Mouse (Mus musculus): Measurements from ENCODE around the gene Rab44. TPM values are rescaled to one million over a fixed set of nuclear protein-coding genes. Genes with fewer than 3 reads are reported as not detected.
"Not testable (repeated sequence)": the region's sequence is repeated elsewhere in the genome, so short reads cannot be mapped to it uniquely, and the experiment has no call there.

Rab44 gene
- total RNA-seq, 2 experiments from 2014 or later: 0.17 TPM; not detected in 1

GRCm38 (mm10) chr17:29093961-29094309, 20.0 kb upstream of the Rab44 start:
- no peak for TF ChIP-seq CTCF (conservative IDR thresholded peaks at IDR 0.05)
- peak overlapping the region; percentile 60 for H3K4me3 ChIP-seq
- no peak for DNase-seq (ENCODE audit: low spot score in 2 of 2)
- H3K27ac ChIP-seq: peak overlapping the region; percentile 77

GRCm38 (mm10) chr17:29094310-29095181, 19.4 kb upstream of the Rab44 start:
- Histone ChIP-seq H3K4me3 (peak overlapping the region; percentile 60), H3K27ac (peak overlapping the region; percentile 77)
- TF ChIP-seq CTCF (conservative IDR thresholded peaks at IDR 0.05): no peak; the same call in 1 of the 2 replicates
- peak in 1 of 2 experiments; percentile 33 for DNase-seq (ENCODE audit: low spot score in 2 of 2)

GRCm38 (mm10) chr17:29095201-29095733, 18.7 kb upstream of the Rab44 start:
- H3K4me3 ChIP-seq: peak overlapping the region; percentile 60
- TF ChIP-seq CTCF (conservative IDR thresholded peaks at IDR 0.05): peak; percentile 99
- H3K27ac ChIP-seq: peak overlapping the region; percentile 77
- DNase-seq (ENCODE audit: low spot score in 2 of 2): peak; percentile 95 to 98

DNA sequence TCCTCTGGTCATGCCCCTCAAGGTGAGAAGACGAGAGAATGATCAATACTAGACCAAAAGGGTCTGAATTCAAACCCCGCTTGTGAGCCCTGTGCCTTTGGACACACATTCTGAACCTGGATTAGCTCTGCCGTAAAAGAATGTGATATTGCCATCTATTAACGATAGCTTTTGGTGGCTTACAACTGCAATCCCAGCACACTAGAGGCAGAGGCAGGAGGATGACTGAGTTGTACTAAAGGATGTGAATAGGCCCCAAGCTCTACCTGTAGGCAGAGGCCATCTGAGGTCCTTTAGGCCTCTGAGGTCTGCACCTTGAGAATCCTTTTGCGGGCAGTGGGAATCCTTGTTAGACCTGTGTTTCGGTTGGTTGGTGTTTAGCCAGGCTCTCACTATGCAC, 17.7 kb upstream of the Rab44 start:
- DNase-seq (ENCODE audit: low spot score in 2 of 2): no peak
- no peak for TF ChIP-seq CTCF (conservative IDR thresholded peaks at IDR 0.05)
- Histone ChIP-seq H3K4me3 (no peak overlapping the region), H3K27ac (no peak overlapping the region)

- DNase-seq (ENCODE audit: low spot score in 2 of 2): no peak
- TF ChIP-seq CTCF (conservative IDR thresholded peaks at IDR 0.05): no peak
- no peak overlapping the region for H3K27ac ChIP-seq
- no peak overlapping the region for H3K4me3 ChIP-seq
These were observed 16.9 kb upstream of the Rab44 start for GRCm38 (mm10) chr17:29096851-29097561.

DNA sequence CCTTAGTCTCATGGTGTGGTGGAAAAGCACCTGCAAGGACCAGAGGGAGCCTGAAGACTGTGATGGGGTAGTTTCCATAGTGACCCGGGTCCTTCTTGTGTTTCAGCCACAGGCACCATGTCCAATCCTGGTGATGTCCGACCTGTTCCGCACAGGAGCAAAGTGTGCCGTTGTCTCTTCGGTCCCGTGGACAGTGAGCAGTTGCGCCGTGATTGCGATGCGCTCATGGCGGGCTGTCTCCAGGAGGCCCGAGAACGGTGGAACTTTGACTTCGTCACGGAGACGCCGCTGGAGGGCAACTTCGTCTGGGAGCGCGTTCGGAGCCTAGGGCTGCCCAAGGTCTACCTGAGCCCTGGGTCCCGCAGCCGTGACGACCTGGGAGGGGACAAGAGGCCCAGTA, 15.7 kb upstream of the Rab44 start:
- Histone ChIP-seq H3K27ac (no peak overlapping the region), H3K4me3 (no peak overlapping the region)
- TF ChIP-seq CTCF (conservative IDR thresholded peaks at IDR 0.05): no peak
- DNase-seq (ENCODE audit: low spot score in 2 of 2): no peak

DNA sequence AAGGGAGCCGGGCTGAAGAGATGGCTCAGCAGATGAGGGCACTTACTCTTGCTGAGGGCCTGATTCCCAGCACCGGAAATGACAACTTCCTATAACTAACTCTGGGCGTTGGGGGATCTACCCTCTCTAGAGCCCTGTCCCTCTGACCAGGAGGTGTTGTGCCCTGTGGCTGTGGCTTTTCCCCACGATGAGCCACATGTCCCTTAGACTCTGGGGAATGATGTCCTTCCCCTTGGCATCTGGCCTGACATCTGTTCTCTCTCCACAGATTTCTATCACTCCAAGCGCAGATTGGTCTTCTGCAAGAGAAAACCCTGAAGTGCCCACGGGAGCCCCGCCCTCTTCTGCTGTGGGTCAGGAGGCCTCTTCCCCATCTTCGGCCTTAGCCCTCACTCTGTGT, 14.9 kb upstream of the Rab44 start:
- Histone ChIP-seq H3K27ac (no peak overlapping the region), H3K4me3 (no peak overlapping the region)
- DNase-seq (ENCODE audit: low spot score in 2 of 2): no peak
- TF ChIP-seq CTCF (conservative IDR thresholded peaks at IDR 0.05): no peak

DNA sequence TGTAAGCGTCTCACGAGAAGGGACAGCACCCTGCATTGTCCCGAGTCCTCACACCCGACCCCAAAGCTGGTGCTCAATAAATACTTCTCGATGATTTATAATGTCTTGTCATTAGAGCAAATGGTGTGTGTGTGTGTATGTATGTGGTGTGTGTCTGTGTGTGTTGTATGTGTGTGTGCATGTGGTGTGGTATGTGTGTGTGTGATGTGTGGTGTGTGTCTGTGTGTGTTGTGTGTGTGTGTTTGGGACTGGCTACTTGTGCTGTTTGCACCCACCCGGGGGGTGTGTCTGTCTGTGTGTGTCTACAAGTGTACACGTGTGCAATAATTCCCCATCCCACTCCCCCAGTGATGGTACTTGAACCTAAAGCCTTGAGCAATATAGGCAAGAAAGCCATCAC, 13.3 kb upstream of the Rab44 start:
- no peak for TF ChIP-seq CTCF (conservative IDR thresholded peaks at IDR 0.05)
- Histone ChIP-seq H3K4me3 (no peak overlapping the region), H3K27ac (no peak overlapping the region)
- no peak for DNase-seq (ENCODE audit: low spot score in 2 of 2)

GRCm38 (mm10) chr17:29110356-29110755, 3.6 kb upstream of the Rab44 start:
- DNase-seq (ENCODE audit: low spot score in 2 of 2); H3K4me3 ChIP-seq: not testable (repeated sequence)

GRCm38 (mm10) chr17:29111332-29111731, 2.6 kb upstream of the Rab44 start:
- no peak for TF ChIP-seq CTCF (conservative IDR thresholded peaks at IDR 0.05)

More at GRCm38 (mm10) chr17:29110356-29110755, 3.6 kb upstream of the Rab44 start:
- H3K27ac ChIP-seq: not testable (repeated sequence)

GRCm38 (mm10) chr17:29116023-29116422, 2.1 kb downstream of the Rab44 start:
- Histone ChIP-seq H3K4me3 (no peak overlapping the region), H3K27ac (no peak overlapping the region)
- DNase-seq (ENCODE audit: low spot score in 2 of 2): no peak
- no peak for TF ChIP-seq CTCF (conservative IDR thresholded peaks at IDR 0.05)

More at GRCm38 (mm10) chr17:29111332-29111731, 2.6 kb upstream of the Rab44 start:
- H3K4me3 ChIP-seq: no peak overlapping the region
- H3K27ac ChIP-seq: no peak overlapping the region
- DNase-seq (ENCODE audit: low spot score in 2 of 2): no peak

DNA sequence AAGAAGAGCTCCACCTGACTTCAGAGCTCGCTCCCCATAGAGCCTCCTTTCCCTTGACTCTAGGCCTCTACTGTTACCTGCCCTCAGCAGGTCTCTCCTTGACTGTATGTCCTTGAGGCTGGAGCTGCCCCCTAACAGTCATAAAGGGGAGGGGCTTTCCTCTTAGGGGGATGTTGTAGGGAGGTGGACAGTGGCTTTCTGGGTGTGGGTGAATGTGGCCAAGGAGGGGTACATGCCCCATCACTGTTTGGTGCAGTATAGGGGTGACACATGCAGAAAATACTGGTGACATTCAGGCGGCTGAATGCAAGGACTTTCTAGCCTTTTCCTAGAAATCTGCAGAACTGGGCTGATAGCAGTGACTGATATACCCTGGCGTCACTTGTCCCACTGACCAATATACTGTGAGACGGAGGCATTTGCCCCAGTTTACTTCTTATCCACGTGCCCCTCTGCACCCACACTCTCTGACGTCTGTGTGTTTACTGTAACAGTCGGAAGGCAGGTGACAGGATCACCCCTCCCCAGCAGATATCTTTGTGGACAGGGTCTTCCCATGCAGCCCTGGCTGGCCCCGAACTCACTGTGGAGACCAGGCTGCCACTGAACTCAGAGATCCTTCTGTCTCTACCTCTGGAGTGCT, 3.2 kb downstream of the Rab44 start:
- TF ChIP-seq CTCF (conservative IDR thresholded peaks at IDR 0.05): no peak
- Histone ChIP-seq H3K27ac (no peak overlapping the region), H3K4me3 (no peak overlapping the region)
- DNase-seq (ENCODE audit: low spot score in 2 of 2): no peak

DNA sequence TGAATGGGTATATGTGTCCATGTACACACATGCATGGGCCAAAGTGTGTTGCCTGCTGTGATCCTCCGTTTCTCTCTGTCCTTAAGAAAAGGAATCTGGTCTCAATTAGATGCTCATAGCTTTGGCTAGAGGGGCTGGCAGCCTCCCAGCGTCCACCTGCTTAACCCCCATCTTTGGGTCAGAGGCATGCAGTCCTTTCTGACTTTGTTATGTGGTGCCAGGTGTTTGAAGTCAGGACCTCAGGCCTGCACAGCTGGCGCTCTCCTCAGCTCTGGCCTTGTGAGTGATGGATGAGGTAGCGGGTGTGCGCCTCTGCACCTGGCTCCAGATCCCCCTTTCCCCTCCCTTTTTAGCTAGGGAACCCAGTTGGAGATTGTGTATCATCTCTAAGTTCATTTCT, 4.1 kb downstream of the Rab44 start:
- Histone ChIP-seq H3K27ac (no peak overlapping the region), H3K4me3 (no peak overlapping the region)
- TF ChIP-seq CTCF (conservative IDR thresholded peaks at IDR 0.05): no peak
- DNase-seq (ENCODE audit: low spot score in 2 of 2): no peak

Measured in layer of hippocampus, adult 2 months (tissue).